Mouse (Mus musculus) brain, adult 10 weeks (tissue): ENCODE data around the gene Rhox4a2. TPM values are rescaled to one million over a fixed set of nuclear protein-coding genes. Genes with fewer than 3 reads are reported as not detected.

ENCODE experiments used
- polyA plus RNA-seq: library from polyadenylated mRNA; stranded (reverse); fragments of 350-450 nt; fragmentation: Illumina TruSeq; extraction: RNeasy Lipid Tissue Mini Kit (QIAGEN cat#74804); gene quantifications from one replicate; pipeline ENCODE4 v1.2.3, GENCODE M21; 2015; ENCODE audit warnings: low read depth, low replicate concordance

Rhox4a2 gene
- polyA plus RNA-seq, result not detected

GRCm38 (mm10) chrX:37390548-37390947 lies at the start of gene Rhox4a2:
Rhox4a2 (plus strand) TSS chrX:37390848.

GRCm38 (mm10) chrX:37379728-37380127 lies 10.9 kb upstream of the Rhox4a2 start, which contains the start of gene Rhox3a2:
Rhox3a2 (plus strand) TSS chrX:37380028.

DNA sequence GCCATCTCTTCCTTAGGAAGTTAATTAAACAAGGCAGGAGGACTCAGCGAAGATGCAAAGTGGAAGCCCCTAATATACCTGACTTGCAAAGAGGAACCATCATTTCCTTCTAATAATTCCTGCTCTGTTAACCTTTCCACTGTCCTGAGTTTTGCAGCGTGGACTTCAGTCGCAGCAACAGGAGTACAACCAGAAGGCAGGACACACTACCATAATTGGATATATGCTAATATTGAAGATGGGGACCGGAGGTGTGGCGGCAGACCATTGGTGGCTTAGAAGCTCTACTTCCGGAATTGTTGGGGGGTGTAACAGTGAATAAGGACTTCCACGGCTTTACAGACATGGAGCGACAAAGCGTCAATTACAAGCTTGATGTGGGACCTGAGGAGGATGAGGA lies 21.1 kb downstream of the Rhox4a2 start, which contains the start of gene Rhox2b:
Gene Rhox2b (plus strand): TSS at position 301 of the 400 bp plus-strand sequence.

DNA sequence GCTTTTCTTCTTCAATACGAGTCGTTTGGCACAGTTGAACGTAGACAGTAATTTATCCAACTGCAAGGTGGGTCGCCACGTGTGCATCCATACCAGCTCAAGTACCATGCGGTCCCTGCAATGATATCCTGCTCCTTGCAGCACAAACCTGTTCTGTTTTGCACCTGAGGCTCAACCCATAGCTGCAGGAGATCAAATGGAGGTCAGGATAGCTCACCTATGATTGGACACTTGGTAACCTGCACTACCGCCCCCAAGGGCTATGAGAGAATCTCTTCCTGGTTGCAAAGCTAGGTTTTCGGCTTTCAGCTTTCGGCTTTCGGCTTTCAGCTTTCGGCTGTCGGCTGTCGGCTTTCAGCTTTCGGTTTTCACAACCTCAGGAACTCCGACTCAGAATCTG lies 41.5 kb downstream of the Rhox4a2 start, which contains the start of gene Rhox4b:
Gene Rhox4b (plus strand): TSS at position 301 of the 400 bp plus-strand sequence.

Other genes starting within 250 kb of the Rhox4a2 start
- 0.51 TPM for gene Akap14, start 222.0 kb upstream of the Rhox4a2 start, polyA plus RNA-seq
- 495 TPM for gene Ndufa1, start 199.7 kb upstream of the Rhox4a2 start, polyA plus RNA-seq
- gene Rnf113a1, start 199.6 kb upstream of the Rhox4a2 start, polyA plus RNA-seq, result 8.0 TPM
- not detected for gene Gm9, start 179.8 kb upstream of the Rhox4a2 start, polyA plus RNA-seq
- not detected for gene Rhox1, start 168.6 kb upstream of the Rhox4a2 start, polyA plus RNA-seq
- not detected for gene Rhox2a, start 145.9 kb upstream of the Rhox4a2 start, polyA plus RNA-seq
- not detected for gene Rhox3a, start 140.9 kb upstream of the Rhox4a2 start, polyA plus RNA-seq
- not detected for gene Rhox4a, start 125.5 kb upstream of the Rhox4a2 start, polyA plus RNA-seq
- not detected for gene Rhox3a2, start 10.8 kb upstream of the Rhox4a2 start, polyA plus RNA-seq
- not detected for gene Rhox2b, start 21.2 kb downstream of the Rhox4a2 start, polyA plus RNA-seq
- gene Rhox4b, start 41.6 kb downstream of the Rhox4a2 start, polyA plus RNA-seq, result not detected
- gene Rhox2c, start 62.8 kb downstream of the Rhox4a2 start, polyA plus RNA-seq, result not detected
- not detected for gene Rhox3c, start 67.7 kb downstream of the Rhox4a2 start, polyA plus RNA-seq
- not detected for gene Rhox4c, start 89.5 kb downstream of the Rhox4a2 start, polyA plus RNA-seq
- gene Rhox2d, start 102.6 kb downstream of the Rhox4a2 start, polyA plus RNA-seq, result not detected
- not detected for gene Rhox4d, start 123.5 kb downstream of the Rhox4a2 start, polyA plus RNA-seq
- not detected for gene Rhox2e, start 139.6 kb downstream of the Rhox4a2 start, polyA plus RNA-seq
- gene Rhox3e, start 151.2 kb downstream of the Rhox4a2 start, polyA plus RNA-seq, result not detected
- not detected for gene Rhox4e, start 166.6 kb downstream of the Rhox4a2 start, polyA plus RNA-seq
- gene Rhox2f, start 180.6 kb downstream of the Rhox4a2 start, polyA plus RNA-seq, result not detected
- gene Rhox3f, start 190.1 kb downstream of the Rhox4a2 start, polyA plus RNA-seq, result not detected
- gene Rhox4f, start 216.9 kb downstream of the Rhox4a2 start, polyA plus RNA-seq, result not detected
- gene Rhox3g, start 237.8 kb downstream of the Rhox4a2 start, polyA plus RNA-seq, result not detected